Mouse (Mus musculus) cortical plate, adult 2 months (tissue): Measurements from ENCODE around the gene Fzd4. TPM values are rescaled to one million over a fixed set of nuclear protein-coding genes. Genes with fewer than 3 reads are reported as not detected.

Experiments used
- H3K27ac ChIP-seq: fragments of 200-500 bp; 2 replicates; pipeline ENCODE4 v1.5.1; 2012; ENCODE audit warnings: low read length, control low read depth, inconsistent platforms; ENCODE audit not compliant: insufficient read depth
- H3K4me1 ChIP-seq: fragments of 200-500 bp; 2 replicates; pipeline ENCODE4 v1.6.1; 2011; ENCODE audit warnings: low read length; ENCODE audit not compliant: control insufficient read depth, insufficient read depth
- H3K4me3 ChIP-seq: fragments of 200-500 bp; 2 replicates; pipeline ENCODE4 v1.5.1; 2011; ENCODE audit warnings: mild to moderate bottlenecking, low read length, control low read depth; ENCODE audit not compliant: insufficient read depth
- CTCF ChIP-seq: fragments of 200-500 bp; IDR thresholded peaks from 2 replicates; pipeline ENCODE4 v1.5.1; 2011; ENCODE audit warnings: mild to moderate bottlenecking, control low read depth, low read length; ENCODE audit not compliant: insufficient read depth; ENCODE audit errors: extremely low read depth
- POLR2A ChIP-seq: fragments of 200-500 bp; IDR thresholded peaks from 2 replicates; pipeline ENCODE4 v1.6.1; 2011; ENCODE audit warnings: mild to moderate bottlenecking, low read length, control low read depth; ENCODE audit not compliant: insufficient read depth; ENCODE audit errors: extremely low read depth
- polyA plus RNA-seq: library from polyadenylated mRNA; depleted of rRNA; stranded (reverse); fragments of >200 nt; gene quantifications from 2 replicates; pipeline ENCODE4 v1.2.3, GENCODE M21; 2012

Fzd4 gene
- polyA plus RNA-seq, 1 experiment: 6.2 TPM

DNA sequence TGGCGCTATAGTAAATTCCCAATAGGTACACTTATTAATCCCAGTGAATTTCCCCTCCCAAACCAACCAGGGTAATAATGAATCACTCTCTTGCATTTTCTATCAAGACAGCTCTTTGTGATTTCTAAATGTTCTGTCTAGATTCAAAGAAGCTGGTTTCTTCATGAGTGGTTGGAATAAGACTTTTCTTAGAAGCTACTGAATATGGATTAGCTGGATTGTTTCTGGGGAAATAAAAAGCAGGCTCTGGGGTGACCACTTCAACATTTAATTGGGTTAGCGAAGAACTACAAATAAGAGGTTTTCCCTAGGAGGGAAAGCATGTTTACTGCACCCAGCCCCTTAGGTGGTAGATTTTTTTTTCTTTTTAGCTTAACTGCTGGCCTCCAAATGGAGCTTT is 3.4 kb upstream of the Fzd4 start:
- no peak overlapping the region for H3K4me3 ChIP-seq
- H3K4me1 ChIP-seq: no peaks in the 10 kb centered on the region
- TF ChIP-seq POLR2A (no peak), CTCF (no peak)
- no peak overlapping the region for H3K27ac ChIP-seq

DNA sequence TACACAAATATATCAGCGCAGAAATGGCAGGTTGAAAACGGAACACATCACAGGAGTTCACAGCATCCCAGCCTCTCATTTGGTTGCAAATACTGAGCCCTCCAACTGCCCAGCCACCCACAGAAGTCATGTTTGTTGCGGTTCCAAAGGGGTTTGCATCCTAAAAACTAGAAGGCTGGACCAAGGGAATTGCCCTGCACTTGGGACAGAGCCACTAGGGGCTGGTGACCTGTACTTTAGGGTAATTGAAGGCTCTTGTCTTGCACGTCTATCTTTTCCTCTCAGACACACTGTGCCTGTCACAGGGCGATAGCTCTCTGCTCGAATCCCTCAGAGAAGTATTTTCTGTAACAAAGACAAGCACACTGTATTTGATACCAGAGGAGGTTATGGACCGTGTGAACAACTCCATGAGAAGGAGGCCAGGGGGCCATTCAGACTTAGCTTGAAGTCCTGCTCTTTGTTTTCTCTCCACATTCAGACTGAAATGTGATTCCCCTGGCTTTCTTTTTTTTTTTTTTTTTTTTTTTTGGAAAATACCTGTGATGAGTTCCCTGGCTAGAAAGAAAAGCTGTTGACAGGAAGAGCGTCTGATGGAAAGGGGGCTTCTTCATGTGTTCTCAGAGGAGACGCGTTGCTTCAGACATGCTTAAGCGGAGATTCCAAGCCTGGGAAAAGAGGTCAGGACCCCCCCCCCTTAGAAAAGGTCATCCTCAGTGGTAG is 2.9 kb upstream of the Fzd4 start:
- Histone ChIP-seq H3K4me1 (no peaks in the 10 kb centered on the region), H3K4me3 (no peak overlapping the region), H3K27ac (no peak overlapping the region)
- TF ChIP-seq POLR2A (no peak), CTCF (no peak)

DNA sequence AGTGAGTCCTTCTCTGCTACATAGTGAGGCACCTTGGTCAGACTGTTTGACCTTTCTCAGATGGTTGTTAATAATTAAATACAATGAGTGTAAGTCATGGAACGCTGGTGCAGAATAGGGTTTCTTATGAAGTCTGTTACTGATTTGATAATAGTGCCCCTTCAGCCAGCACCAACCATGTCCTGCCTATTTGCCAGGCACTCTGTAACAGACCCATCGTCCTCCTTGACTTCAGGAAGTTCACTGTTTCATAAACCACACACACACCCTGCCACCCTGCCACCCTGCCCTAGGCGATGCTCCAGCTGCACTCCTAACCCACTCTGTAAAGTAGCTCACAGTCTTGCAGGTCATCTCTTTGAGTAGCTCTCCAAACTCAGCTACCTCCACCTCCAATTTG is 2.2 kb upstream of the Fzd4 start:
- no peaks in the 10 kb centered on the region for H3K4me1 ChIP-seq
- H3K4me3 ChIP-seq: no peak overlapping the region
- H3K27ac ChIP-seq: no peak overlapping the region
- no peak for TF ChIP-seq POLR2A
- TF ChIP-seq CTCF: no peak

DNA sequence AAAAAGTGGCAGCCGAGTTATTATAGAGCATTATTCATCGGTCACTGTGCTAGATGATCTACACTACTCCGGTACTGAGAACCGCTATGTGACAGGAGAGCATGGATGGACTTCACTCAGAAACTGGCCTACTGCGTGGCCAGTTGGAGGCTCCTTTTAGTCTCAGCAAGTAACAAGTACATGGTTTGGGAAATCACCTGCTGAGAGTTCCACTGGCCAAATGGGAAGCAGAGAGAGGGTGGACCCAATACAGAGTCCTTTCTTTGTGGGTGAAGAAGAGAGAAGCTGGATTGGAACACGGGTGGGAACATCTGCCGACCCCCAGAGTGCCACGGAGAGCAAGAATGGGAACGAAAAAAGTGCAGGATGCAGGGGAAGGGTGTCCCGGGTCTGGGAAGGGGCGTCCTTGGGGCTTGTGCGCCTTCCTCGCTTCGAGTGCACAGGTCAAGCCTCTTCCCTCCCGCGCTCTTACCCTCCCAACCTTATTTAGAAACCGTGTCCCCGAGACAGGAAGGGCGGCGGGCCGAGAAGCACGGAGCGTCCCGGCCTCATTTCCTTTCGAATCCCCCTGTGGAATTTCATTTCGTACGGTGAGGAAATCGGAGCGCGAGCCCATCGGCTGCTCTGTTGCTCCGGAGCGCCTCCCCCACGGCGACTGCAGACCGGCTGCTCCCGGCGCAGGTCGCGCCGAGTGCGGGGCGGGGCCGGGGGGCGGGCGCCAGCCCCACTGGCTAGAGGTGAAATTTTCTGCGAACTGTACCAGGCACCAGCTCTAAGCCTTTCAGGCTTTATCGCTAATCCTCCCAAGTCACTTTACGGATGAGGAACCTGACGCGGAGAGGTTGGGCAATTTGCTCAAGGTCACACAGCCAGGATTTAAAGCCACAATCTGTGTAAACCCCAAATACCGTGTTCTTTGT is 842 bp upstream of the Fzd4 start:
- TF ChIP-seq CTCF (no peak), POLR2A (no peak)
- H3K4me3 ChIP-seq: peak overlapping the region; percentile 97
- peak overlapping the region; percentile 98 for H3K27ac ChIP-seq
- no peaks in the 10 kb centered on the region for H3K4me1 ChIP-seq

DNA sequence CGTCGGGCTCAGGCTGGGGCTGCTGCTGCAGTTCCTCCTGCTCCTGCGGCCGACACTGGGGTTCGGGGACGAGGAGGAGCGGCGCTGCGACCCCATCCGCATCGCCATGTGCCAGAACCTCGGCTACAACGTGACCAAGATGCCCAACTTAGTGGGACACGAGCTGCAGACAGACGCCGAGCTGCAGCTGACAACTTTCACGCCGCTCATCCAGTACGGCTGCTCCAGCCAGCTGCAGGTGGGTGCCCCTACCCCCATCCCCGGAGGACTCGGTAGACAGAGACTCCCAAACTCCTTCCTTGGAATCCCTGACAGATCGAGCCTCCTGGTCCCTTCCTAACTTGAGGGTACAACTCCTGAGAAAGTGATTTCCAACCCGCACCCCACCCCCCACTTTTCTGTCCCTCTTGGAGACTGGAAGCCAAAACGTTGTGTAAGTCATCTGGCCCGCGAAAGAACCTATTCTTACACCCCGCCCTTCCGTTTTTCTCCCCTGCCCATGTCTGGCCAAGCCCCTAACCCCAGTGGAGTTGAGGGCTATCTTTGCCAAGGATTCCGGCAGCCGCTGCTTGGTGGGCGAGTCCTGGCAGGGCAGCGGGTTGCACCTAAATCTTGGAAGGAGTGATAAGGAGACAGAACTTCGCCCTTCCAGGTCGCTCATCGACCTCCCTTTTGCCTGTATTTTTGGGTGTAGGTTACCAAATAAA is 732 bp downstream of the Fzd4 start:
- TF ChIP-seq POLR2A: no peak
- no peak for TF ChIP-seq CTCF
- peak overlapping the region; percentile 97 for H3K4me3 ChIP-seq
- H3K27ac ChIP-seq: peak overlapping the region; percentile 60
- H3K4me1 ChIP-seq: no peaks in the 10 kb centered on the region

DNA sequence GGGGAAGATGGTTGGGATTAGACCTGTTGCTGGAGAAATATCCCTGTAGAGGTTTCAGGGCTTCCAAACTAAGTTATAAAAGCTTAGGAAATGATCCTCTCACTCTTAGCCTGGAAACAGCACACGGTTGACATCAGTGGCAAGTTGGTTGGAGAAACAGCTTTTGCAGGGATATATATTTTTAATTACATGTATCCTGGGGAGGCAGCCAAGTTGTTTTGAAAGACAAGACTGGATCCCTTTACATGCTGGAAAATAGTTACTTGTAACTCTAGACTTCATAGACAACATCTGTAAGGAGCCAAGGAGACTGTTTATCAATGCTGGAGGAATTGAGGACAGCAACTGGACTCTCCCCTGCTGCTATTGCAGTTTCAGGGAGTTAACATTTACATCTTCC is 1.9 kb downstream of the Fzd4 start:
- TF ChIP-seq CTCF (no peak), POLR2A (no peak)
- H3K4me3 ChIP-seq: no peak overlapping the region
- no peak overlapping the region for H3K27ac ChIP-seq
- H3K4me1 ChIP-seq: no peaks in the 10 kb centered on the region

DNA sequence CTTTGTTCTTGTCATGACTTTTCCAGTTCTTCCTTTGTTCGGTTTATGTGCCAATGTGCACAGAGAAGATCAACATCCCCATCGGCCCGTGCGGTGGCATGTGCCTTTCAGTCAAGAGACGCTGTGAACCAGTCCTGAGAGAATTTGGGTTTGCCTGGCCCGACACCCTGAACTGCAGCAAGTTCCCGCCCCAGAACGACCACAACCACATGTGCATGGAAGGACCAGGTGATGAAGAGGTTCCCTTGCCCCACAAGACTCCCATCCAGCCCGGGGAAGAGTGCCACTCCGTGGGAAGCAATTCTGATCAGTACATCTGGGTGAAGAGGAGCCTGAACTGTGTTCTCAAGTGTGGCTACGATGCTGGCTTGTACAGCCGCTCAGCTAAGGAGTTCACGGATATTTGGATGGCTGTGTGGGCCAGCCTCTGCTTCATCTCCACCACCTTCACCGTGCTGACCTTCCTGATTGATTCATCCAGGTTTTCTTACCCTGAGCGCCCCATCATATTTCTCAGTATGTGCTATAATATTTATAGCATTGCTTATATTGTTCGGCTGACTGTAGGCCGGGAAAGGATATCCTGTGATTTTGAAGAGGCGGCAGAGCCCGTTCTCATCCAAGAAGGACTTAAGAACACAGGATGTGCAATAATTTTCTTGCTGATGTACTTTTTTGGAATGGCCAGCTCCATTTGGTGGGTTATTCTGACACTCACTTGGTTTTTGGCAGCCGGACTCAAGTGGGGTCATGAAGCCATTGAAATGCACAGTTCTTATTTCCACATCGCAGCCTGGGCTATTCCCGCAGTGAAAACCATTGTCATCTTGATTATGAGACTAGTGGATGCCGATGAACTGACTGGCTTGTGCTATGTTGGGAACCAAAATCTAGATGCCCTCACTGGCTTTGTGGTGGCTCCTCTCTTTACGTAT is 3.1 kb downstream of the Fzd4 start:
- H3K4me1 ChIP-seq: no peaks in the 10 kb centered on the region
- TF ChIP-seq POLR2A (no peak), CTCF (no peak)
- H3K27ac ChIP-seq: no peak overlapping the region
- H3K4me3 ChIP-seq: no peak overlapping the region

DNA sequence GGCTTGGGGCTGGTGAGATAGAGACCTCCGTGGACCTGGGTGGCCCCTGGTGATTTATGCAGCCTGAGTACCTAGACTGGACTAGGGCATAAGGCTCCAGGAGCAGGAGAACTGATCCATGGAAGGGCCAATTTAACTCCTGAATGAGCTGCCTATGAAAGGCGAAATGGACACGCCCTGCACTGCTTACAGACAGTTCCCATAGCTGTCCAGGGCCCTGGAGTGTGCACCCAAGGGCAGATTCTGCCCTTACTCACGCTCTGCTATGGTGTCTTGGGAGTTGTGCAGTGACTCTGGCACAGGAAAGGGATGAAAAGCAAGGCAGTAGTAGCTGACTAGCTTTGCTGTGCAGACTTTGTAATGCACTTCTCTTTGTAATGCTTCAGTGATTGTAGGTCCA is 6.1 kb downstream of the Fzd4 start:
- Histone ChIP-seq H3K4me3 (no peak overlapping the region), H3K4me1 (no peaks in the 10 kb centered on the region), H3K27ac (no peak overlapping the region)
- no peak for TF ChIP-seq POLR2A
- TF ChIP-seq CTCF: no peak
